Mouse (Mus musculus) G1E-ER4 (cell line): Measurements from ENCODE around the gene Haus5. TPM values are rescaled to one million over a fixed set of nuclear protein-coding genes. Genes with fewer than 3 reads are reported as not detected.

Experiments
- GATA1 ChIP-seq: IDR thresholded peaks from one replicate; pipeline ENCODE4 v1.8.0; 2012; ENCODE audit warnings: low read length, inconsistent platforms
- polyA plus RNA-seq: library from polyadenylated mRNA; stranded (reverse); fragments of >175 nt; gene quantifications from 2 replicates; pipeline ENCODE4 v1.2.3, GENCODE M21; 2012

Haus5 gene
- polyA plus RNA-seq, 1 experiment: 38.7 TPM

- no peak for TF ChIP-seq GATA1
These were observed 28.4 kb downstream of the Haus5 start for GRCm38 (mm10) chr7:30636395-30636794.

GRCm38 (mm10) chr7:30635752-30636151, 29.0 kb downstream of the Haus5 start, which contains the start of gene Etv2:
TSS of gene Etv2 (minus strand) at chr7:30635852.
- no peak for TF ChIP-seq GATA1

GRCm38 (mm10) chr7:30634621-30635020, 30.2 kb downstream of the Haus5 start:
- TF ChIP-seq GATA1: no peak

DNA sequence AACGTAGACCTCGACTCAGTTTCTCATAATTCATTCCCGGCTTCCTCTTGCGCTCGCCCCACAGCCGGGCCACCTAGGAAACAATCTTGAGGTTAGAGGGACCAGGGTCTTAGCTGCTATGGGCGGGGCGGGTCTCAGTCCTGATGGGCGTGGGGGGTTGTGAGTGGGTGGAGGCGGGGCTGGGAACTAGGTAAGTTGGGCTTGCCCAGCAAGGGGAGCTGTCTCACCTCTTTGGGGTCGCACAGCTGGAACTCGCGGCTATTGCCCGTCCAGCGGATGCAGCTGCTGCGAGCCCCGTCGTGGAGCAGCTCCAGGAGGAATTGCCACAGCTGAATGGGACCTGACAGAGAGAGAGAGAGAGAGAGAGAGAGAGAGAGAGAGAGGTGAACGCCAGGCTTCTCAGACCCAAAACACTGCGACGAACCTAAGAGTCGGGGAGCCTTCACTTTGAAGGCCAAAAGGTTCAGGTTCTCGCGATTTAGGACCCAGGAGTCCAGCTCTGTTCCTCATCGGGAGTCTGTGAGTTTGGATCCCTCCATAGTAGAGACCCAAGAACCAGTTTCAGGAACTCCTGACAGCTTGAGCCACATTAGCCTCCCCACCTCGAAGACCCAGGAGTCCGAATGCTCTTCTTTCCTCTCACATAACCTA, 30.9 kb downstream of the Haus5 start:
- no peak for TF ChIP-seq GATA1

GRCm38 (mm10) chr7:30629013-30629412, 35.8 kb downstream of the Haus5 start:
- no peak for TF ChIP-seq GATA1

- TF ChIP-seq GATA1: no peak
These were observed 38.1 kb downstream of the Haus5 start for GRCm38 (mm10) chr7:30626647-30627046.

- no peak for TF ChIP-seq GATA1
These were observed 39.0 kb downstream of the Haus5 start, which contains the start of gene Cox6b1 for GRCm38 (mm10) chr7:30625530-30626384. TSS of gene Cox6b1 (minus strand) at chr7:30626151.

GRCm38 (mm10) chr7:30619202-30619601, 45.6 kb downstream of the Haus5 start:
- TF ChIP-seq GATA1: no peak

DNA sequence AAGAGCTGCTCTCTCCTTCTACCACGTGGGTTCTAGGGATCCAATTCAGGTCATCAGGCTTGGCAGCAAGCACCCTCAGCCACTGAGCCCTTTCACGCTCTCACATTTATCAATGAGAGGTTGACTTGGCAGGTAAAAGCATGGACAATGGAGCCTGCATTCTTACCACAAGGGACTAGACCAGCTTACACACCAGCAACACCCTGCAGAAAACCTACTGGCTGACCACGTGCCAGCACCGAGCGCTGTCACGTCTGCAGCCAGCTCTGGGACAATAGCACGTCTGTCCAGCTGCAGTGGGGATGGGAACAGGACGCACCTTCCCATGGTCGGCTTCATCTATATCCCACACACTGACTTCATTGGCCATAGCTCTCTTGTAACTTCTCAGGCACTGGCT, 46.1 kb downstream of the Haus5 start:
- no peak for TF ChIP-seq GATA1

DNA sequence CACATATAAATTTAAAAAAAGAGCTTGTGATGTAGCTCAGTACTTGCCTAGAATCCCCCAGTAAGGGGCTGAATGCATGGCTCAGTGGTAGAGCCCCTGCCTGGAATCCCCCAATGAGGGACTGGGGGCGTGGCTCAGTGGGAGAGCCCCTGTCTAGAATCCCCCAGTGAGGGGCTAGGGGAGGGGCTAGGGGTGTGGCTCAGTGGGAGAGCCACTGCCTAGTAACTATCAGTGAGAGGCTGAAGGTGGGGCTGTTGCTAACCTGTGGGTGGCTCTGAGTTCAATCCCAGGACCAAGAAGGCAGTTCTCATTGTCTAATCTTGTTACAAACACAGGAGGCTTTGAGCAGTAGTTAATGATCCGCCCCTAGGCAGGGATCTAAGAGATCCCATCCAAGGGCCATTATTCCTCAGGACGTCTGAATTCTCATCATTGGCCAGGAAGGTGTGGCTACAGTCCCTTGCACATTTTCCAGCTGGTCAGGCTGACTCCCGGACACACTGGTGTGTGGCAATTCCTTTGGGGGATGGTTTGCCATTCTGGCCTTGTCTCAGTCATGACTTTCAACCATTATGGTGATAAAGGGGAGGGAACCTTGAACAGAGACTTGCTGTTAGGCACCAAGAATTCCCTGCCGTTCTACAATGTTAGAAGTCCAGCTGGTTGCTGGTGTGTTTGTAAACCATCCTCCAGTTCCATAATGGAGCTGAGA, 49.6 kb downstream of the Haus5 start:
- no peak for TF ChIP-seq GATA1

- TF ChIP-seq GATA1: no peak
These were observed 50.3 kb downstream of the Haus5 start for GRCm38 (mm10) chr7:30614454-30614853.

DNA sequence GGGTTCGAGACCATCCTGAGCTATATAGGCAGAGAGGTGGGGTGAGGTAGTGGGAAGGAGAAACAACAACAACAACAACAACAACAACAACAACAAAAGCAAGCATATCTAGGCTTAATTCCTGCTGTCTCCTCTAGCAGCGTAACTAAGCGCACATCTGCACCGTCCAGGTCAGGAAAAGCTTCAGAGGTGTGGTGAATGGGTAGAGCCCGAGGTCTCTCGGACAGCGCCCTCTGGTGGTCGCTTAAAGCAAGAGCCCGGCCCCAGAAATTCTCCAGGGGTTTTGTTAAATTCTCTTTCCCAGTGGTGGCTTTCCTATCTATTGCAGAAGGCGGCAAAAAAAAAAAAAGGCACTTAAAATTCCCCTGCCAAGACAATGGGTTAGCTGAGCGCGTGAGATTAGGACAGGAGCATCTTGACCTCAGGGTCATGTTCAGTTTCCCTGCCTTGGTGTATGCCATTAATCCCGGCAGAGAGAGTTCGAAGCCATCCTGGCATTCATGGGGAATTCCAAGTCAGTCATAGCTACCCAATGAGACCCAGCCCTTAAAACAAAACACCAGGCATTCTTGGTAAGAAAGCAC, 51.2 kb downstream of the Haus5 start:
- TF ChIP-seq GATA1: no peak

- no peak for TF ChIP-seq GATA1
These were observed 52.0 kb downstream of the Haus5 start, which contains the start of gene Upk1a for GRCm38 (mm10) chr7:30612654-30613402. TSS of gene Upk1a (minus strand) at chr7:30612847.

DNA sequence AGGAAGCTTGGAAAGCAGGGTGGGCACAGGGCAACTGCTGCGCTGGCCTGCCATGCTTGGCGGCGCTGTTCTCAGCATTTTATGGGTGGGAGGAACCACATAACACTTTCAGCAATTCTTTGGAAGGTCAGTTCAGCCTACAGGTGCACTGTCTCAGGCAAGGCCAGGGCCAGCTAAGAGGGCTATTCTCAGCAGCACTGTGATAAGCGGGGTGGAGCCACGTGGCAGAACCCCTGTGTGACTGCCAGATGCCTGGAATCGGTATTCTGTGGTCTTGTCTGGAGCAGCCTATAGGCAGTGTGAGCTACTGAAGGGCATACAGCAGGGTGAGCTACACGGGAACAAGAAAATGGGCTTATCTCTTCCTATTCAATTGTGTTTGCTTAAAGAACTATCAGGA, 54.8 kb downstream of the Haus5 start:
- no peak for TF ChIP-seq GATA1

DNA sequence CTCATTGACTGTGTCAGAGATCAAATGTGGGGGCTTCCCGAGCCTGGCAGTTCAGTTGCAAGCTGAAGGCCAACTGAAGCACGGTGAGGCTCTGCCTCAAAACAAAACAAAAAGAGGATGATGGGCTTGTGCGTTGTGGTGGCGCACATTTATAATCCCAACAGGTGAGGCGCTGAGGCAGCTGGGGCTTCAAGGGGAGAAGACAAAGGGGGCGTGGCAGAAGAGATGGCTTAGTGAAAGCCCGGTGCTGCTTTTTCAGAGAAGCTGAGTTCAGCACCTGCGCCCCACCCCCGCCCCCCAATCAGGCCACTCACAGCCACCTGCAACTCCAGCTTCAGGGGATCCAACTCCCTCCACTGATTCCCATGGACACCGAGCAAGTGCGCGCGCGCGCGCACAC, 56.3 kb downstream of the Haus5 start:
- TF ChIP-seq GATA1: no peak
